Comparison of ENCODE assay signal across 8 mouse cellular contexts in genomic region chr7:114066529-114067178, GRCm38 (mm10). TPM values are rescaled to one million over a fixed set of nuclear protein-coding genes. Genes with fewer than 3 reads are reported as not detected.
A peak's percentile ranks its signal among the peaks of the same experiment; 100 is the strongest.
DNase-seq lines count a peak whose midpoint lies in the region; ATAC-seq lines count a peak whose summit lies in the region.

No protein-coding gene starts in this region.

- intact Hi-C loops in gastrocnemius, postnatal 14 days (cut with DNase I; ENCODE audit: low total_unique reads) = loop anchor here (5.0 kb wide), 1 partner anchor 146 kb away; no protein-coding TSS in a partner anchor

- ATAC-seq in inflammation-experienced regulatory T-cells, adult 6 months = peak; percentile 48
- peak; percentile 97 for ATAC-seq in megakaryocyte progenitor cell, adult 5-6 weeks (replicated peaks; ENCODE audit: poor library complexity)

- DNase-seq in adipocyte (ENCODE audit: low spot score) = peak; percentile 83
- peak; percentile 95 for DNase-seq in embryo, embryonic 10.5 days (ENCODE audit: low spot score)
- DNase-seq in gastrocnemius, postnatal 14 days = peak; percentile 78
- DNase-seq in left cerebral cortex, adult 9 months (ENCODE audit: low spot score in 2 of 2) = peak; percentile 40 to 93
- peak; percentile 76 for DNase-seq in right cerebral cortex, postnatal 14 days
- peak; percentile 83 to 88 for DNase-seq in urinary bladder, postnatal 36 days (ENCODE audit: low spot score in 2 of 2)

RNA-seq across cellular contexts. Expression of gene Rras2, which starts 50.9 kb away (rescaled TPM):
- total RNA-seq in gastrocnemius, postnatal 14 days (2021) = 10 to 100 TPM; 13.8 to 17.1 TPM
- 1 to 10 TPM; 3.3 to 5.3 (median 4.5) TPM for polyA plus RNA-seq in inflammation-experienced regulatory T-cells, adult 6 months (2017; shearing (Covaris generic))
- total RNA-seq in megakaryocyte progenitor cell, adult 5-6 weeks (2015) = 1.7 and 3.7 TPM in 2 replicates
- 1.5 and 1.7 TPM in 2 replicates for total RNA-seq in megakaryocyte progenitor cell, adult 5-6 weeks (2017)

Comparison
In these comparisons a context has a peak if more than half of its experiments do, and no peak if none do; other contexts are left out.
1. Peak in every context shown above with its lines: DNase-seq and ATAC-seq.